Mouse (Mus musculus): ENCODE data around the gene Ache. TPM values are rescaled to one million over a fixed set of nuclear protein-coding genes. Genes with fewer than 3 reads are reported as not detected.

The Ache gene
- polyA plus RNA-seq (2014; fragmentation: Illumina TruSeq; extraction: RNeasy Lipid Tissue Mini Kit (QIAGEN cat#74804); ENCODE audit: low read depth, low replicate concordance): 2.8 TPM

GRCm38 (mm10) chr5:137287032-137287952, at the start of gene Ache:
Ache (plus strand) TSS chr5:137287519.

GRCm38 (mm10) chr5:137293839-137294743, 6.8 kb downstream of the Ache start, which contains the start of gene Ufsp1:
Ufsp1 (plus strand) TSS chr5:137294629.

GRCm38 (mm10) chr5:137307071-137307912, 20.0 kb downstream of the Ache start, which contains the start of gene Srrt:
Srrt (minus strand) TSS chr5:137307674.

DNA sequence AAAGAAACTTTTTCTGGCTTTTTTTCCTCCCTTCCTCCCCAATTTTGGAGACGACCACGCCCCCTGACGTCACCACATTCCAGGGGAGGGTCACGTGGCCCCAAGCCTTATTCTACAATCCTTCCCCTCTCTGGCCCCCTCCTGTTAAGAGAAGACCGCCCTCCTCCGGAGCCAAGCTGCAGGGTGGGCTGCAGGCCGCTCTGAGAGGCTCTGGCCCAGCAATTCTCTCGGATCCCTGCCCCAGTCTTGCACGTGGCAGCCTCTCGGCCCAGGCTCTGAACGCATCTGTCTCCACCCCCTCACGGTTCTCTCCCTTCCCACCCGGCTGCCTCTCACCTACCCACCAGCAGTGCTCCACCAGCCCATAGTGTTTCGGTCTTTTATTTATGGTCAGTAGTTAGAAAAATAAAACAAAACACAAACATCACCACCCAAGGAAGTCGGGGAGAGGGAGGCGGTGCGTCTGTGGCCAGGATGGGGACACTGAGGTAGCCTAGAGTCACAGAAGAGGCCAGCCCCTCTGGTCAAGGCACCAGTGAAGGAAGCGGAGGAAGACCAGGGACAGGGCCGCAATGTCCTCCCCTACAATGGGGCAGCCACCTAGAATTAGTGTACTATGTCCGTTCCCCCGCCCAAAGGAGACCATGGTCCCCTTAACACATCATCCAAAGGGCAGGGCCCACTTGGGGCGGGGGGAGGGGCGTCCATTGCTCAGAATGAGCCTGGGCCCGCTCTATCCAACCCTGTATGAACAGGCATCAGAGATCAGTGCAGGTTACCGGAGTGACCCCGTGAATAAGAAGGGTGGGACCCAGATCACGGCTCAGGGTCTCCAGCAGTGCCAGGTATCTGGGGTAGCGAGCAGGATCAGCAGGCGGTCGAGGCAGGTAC, 27.1 kb downstream of the Ache start, which contains the start of gene Trip6:
Trip6 (minus strand) TSS at position 212 of the 891 bp plus-strand sequence.

GRCm38 (mm10) chr5:137333512-137334174, 46.3 kb downstream of the Ache start, which contains the start of gene Slc12a9:
Slc12a9 (minus strand) TSS chr5:137333597.

Other genes starting within 250 kb of the Ache start
- 49.5 TPM for gene Ap1s1, start 241.4 kb upstream of the Ache start, polyA plus RNA-seq (2014; fragmentation: Illumina TruSeq; extraction: RNeasy Lipid Tissue Mini Kit (QIAGEN cat#74804); ENCODE audit: low read depth, low replicate concordance)
- 15.7 TPM for gene Serpine1, start 215.3 kb upstream of the Ache start, polyA plus RNA-seq (2014; fragmentation: Illumina TruSeq; extraction: RNeasy Lipid Tissue Mini Kit (QIAGEN cat#74804); ENCODE audit: low read depth, low replicate concordance)
- gene Trim56, start 171.3 kb upstream of the Ache start, polyA plus RNA-seq (2014; fragmentation: Illumina TruSeq; extraction: RNeasy Lipid Tissue Mini Kit (QIAGEN cat#74804); ENCODE audit: low read depth, low replicate concordance): 12.1 TPM
- not detected for gene Muc3, start 138.2 kb upstream of the Ache start, polyA plus RNA-seq (2014; fragmentation: Illumina TruSeq; extraction: RNeasy Lipid Tissue Mini Kit (QIAGEN cat#74804); ENCODE audit: low read depth, low replicate concordance)
- gene Muc3a, start 75.1 kb upstream of the Ache start, polyA plus RNA-seq (2014; fragmentation: Illumina TruSeq; extraction: RNeasy Lipid Tissue Mini Kit (QIAGEN cat#74804); ENCODE audit: low read depth, low replicate concordance): 0.24 TPM
- 9.2 TPM for gene Ufsp1, start 7.1 kb downstream of the Ache start, polyA plus RNA-seq (2014; fragmentation: Illumina TruSeq; extraction: RNeasy Lipid Tissue Mini Kit (QIAGEN cat#74804); ENCODE audit: low read depth, low replicate concordance)
- gene Srrt, start 20.2 kb downstream of the Ache start, polyA plus RNA-seq (2014; fragmentation: Illumina TruSeq; extraction: RNeasy Lipid Tissue Mini Kit (QIAGEN cat#74804); ENCODE audit: low read depth, low replicate concordance): 80.4 TPM
- 17.0 TPM for gene Trip6, start 26.9 kb downstream of the Ache start, polyA plus RNA-seq (2014; fragmentation: Illumina TruSeq; extraction: RNeasy Lipid Tissue Mini Kit (QIAGEN cat#74804); ENCODE audit: low read depth, low replicate concordance)
- 4.2 TPM for gene Slc12a9, start 46.1 kb downstream of the Ache start, polyA plus RNA-seq (2014; fragmentation: Illumina TruSeq; extraction: RNeasy Lipid Tissue Mini Kit (QIAGEN cat#74804); ENCODE audit: low read depth, low replicate concordance)
- 29.4 TPM for gene Ephb4, start 62.6 kb downstream of the Ache start, polyA plus RNA-seq (2014; fragmentation: Illumina TruSeq; extraction: RNeasy Lipid Tissue Mini Kit (QIAGEN cat#74804); ENCODE audit: low read depth, low replicate concordance)
- gene Zan, start 189.5 kb downstream of the Ache start, polyA plus RNA-seq (2014; fragmentation: Illumina TruSeq; extraction: RNeasy Lipid Tissue Mini Kit (QIAGEN cat#74804); ENCODE audit: low read depth, low replicate concordance): not detected
- 15.7 TPM for gene Pop7, start 215.0 kb downstream of the Ache start, polyA plus RNA-seq (2014; fragmentation: Illumina TruSeq; extraction: RNeasy Lipid Tissue Mini Kit (QIAGEN cat#74804); ENCODE audit: low read depth, low replicate concordance)
- 23.9 TPM for gene Gigyf1, start 231.0 kb downstream of the Ache start, polyA plus RNA-seq (2014; fragmentation: Illumina TruSeq; extraction: RNeasy Lipid Tissue Mini Kit (QIAGEN cat#74804); ENCODE audit: low read depth, low replicate concordance)
- gene Epo, start 245.7 kb downstream of the Ache start, polyA plus RNA-seq (2014; fragmentation: Illumina TruSeq; extraction: RNeasy Lipid Tissue Mini Kit (QIAGEN cat#74804); ENCODE audit: low read depth, low replicate concordance): not detected
- 231 TPM for gene Gnb2, start 246.0 kb downstream of the Ache start, polyA plus RNA-seq (2014; fragmentation: Illumina TruSeq; extraction: RNeasy Lipid Tissue Mini Kit (QIAGEN cat#74804); ENCODE audit: low read depth, low replicate concordance)

Data from heart, adult 10 weeks (tissue).